Mouse (Mus musculus): ENCODE results near the gene Acad10.

Gene Acad10

DNA sequence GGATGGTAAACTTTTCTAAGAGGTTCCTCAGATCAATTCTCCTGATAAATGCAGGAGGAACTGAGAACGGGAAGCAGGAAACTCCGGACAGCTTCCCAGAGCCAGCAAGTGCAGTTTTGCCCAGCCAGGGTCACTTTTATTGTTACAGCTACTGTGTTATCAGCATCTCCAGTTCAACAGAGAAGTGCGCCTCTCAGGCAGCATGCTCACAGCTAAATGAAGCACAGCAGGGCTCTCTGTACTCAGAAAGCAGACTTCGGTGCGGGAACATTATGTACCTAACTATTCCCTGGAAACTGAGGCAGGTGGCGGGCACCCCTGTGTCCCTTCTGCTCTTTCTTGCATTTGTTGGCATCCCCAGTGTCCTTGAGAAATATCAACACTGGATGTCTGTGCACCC is 64.1 kb downstream of the Acad10 start:
- no peak for DNase-seq (ENCODE audit: low read depth)

DNA sequence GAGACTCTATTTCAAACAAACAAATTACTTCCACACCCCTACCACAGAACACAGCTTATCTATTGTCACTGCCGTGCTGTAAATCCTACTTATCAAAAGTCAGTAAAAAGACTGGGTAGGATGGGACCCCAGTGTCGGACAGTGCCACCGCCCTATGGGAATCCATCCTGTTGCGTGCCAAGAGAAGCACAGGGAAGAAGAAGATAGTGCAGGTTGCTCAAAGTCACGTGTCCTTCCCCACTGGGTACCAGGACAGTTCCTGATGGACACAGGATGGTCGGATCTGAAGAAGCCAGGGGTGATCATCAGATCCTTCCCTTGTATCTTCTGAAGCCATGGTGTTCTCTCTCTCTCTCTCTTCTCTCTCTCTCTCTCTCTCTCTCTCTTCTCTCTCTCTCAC is 64.6 kb downstream of the Acad10 start:
- no peak for DNase-seq (ENCODE audit: low read depth)

DNA sequence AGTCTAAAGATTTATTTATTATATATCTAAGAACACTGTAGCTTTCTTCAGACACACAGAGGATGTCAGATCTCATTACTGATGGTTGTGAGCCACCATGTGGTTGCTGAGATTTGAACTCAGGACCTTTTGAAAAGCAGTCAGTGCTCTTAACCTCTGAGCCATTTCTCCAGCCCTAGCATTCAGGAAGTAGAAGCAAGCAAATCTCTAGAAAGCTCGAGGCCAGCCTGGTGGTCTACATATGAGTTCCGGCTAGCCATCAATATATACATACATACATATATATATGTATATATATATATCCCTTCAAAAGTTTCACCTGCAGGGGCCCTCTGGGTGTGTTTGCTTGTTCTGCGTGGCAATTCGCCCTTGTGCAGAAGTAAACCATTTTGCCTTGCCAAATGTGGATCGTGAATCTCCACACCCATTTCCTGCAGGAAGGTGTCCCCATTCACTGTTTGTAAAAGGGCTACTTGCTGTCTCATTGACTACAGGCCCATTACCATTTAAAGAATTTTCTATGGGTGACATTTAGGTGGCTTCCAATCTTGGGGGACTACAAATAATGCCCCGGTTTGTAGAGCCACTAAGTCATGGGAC is 65.5 kb downstream of the Acad10 start:
- DNase-seq (ENCODE audit: low read depth): peak; percentile 23

DNA sequence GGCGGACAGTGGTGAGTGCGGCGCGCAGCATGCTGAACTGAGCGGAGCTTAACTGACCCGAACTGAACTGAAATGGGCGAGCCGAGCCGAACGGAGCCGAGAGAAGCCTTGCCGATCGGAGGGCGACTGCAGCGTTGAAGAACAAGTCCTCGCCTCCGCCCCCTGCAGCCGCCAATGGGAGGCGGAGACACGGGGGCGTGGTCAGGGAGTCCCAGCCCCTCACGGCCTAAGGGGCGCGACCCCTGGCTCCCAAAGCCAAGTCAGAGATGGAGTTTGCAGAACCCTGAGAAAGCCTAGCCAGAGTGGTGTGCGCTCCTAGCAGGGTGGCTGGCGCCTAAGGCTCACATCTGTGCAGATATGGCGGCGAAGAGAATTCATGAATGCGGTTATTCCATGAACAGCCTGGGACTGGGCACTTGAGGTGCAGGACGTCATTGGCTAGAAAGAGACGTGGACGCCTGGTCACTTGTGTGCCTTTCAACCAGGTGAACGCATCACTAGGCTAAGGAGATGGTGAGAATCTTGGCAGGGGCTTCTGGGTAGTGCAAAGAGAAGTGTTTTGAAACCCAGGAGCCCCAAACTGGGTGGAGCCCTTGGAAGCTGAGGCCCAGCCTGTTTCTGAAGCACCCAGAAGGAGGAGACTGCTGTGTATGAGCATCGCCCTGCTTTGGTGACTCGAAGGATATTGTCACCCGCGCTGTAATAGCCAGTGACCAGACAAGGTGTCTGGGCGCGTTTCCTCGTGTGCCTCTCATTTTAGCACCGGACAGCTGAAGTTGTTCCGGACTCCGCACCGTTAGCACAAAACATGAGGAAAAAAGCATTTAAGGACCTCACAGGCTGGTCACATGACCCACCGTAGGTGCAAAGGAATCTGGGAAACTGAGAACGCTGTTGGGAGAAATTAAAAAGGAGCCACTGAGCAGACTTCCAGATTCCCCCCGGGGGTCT is 66.6 kb downstream of the Acad10 start, which contains the start of gene Aldh2:
Gene Aldh2, minus strand, starts transcription at position 374 of the 951 bp plus-strand sequence.
- DNase-seq (ENCODE audit: low read depth): peak; percentile 93

DNA sequence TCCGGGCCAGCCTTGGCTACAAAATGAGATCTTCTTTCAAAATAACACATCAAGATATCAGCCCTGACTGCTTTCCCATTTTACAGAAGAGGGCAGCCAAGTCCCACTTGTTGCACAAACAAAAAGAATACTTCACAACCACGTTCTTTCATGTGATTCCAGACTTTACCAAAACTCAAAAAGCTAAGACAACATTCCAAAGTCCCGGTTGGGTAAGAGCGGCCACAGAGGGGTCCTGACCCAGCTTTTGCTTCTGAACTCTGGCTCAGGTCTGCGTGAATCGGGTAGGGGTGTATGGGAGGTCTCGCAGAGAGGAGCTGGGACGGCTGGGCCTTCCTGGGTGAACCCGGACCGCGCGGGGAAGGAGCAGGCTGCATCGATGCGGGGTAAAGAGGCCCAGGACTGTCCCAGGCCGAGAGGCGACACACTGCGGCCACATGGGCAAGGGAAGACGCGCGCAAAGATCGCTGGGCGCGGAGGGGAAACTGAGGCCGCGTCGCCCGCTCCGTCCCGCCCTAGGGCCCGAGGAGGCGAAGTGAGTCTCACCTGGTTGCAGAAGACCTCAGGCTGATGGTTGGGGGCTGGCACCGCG is 67.4 kb downstream of the Acad10 start:
- no peak for DNase-seq (ENCODE audit: low read depth)

DNA sequence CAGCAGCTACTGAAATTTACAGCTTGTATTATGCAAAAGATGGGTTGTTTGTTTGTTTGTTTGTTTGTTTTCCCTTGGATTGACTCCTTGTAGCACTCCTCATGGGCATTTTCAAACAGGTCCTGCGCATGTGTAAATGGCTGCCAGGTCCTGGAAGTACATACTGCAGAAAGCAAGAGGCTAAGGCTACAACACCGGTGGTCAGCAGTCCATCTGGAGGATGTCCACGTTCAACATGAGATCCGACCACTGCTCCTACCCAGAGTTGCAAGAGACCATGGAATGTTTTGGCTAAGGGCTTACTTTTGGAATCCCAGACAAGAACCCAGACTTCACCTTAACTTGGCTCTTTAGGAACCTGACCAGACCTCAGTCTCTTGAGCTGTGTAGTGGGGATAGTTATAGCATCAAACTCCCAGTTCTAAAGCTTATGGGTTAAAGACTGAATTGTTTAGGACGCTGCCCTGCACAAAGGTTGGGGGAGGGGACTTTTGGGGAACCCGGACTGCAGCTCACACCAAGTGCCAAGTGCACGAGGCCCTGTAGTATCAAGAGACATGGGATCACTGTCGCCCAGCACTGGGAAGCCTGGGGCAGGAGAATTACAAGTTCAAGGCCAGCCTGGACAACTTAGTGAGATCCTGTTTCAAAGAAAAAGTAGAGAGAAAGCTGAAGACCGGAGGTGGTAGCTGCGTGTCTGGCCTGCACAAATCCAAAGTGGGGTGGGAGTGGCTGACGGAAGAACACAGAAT is 68.1 kb downstream of the Acad10 start:
- DNase-seq (ENCODE audit: low read depth): peak; percentile 44

DNA sequence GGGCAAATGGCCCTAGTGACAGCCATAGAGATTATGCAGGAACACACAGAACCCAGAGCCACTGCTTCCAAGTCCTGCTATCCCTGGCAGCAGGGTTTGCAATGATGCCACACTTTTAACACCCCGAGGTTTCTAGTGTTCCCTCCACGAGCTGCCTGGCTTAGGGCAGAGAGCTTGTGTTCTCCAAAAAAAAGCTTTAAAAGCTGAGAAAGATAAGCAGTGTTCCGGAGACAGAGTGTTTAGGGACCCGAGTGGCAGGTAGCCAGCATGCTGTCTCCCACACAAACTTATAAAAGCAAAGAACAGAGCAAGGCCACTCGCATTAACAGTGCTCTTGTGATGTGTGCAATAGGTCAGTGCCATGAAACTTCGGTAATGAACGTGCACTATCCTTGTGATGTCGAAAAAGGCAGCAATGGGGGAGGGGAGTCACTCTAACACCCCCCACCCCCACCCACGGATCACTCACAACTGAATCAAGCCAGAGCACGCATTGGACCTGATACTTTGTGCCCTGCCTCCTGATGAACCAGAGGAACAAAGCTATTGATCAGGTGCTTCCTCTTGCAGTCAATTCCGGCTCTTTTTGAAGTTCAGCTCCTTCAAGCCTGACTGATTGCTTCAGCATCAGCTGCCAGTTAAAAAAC is 68.8 kb downstream of the Acad10 start:
- no peak for DNase-seq (ENCODE audit: low read depth)

DNA sequence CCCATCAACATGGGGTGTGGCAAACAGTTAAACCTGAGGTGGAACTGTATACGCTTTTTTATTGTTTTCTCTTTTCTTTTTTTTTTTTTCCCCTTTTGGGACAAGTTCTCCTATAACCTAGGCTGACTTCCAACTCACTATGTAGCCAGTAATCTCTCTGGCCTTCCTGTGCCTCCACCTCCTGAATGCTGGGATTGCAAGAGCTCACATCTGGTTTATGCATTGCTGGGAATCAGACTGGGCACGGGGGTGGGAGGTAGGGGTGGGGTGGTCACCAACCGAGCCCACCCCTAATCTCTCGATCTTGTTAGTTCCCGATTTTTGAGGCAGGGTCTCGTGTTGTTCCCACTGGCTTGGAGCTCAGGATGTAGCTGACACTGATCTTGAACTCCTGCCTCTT is 70.4 kb downstream of the Acad10 start:
- DNase-seq (ENCODE audit: low read depth): no peak

DNA sequence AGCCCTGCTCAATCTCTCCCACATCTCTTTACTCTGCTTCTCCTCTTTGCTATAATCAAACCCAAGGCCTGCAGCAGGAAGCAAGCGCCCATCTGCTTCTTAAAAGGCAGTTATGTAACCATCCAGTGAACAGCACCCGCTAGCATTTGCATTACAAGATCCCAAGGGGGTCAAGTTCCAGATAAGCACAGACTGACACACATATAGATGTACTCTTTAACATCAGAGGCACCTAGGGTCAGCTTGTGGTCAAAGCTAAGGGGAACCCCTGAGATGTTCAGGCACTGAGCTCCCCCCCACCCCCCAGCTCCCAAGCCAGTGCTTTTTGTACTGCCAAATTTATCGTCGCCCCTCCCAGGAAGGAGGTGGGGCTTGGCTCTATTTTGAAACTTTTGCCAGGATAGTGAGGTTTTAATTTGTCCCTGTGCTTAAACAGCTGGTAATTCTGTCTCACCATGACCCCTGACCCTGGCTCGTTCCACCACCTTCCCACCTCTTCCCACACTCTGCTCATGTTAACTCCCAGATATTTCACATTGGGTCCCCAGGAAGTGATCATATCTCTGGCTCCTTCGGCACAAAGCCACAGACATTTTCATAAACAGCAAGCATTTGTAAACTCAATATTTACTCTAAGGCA is 73.8 kb downstream of the Acad10 start:
- DNase-seq (ENCODE audit: low read depth): peak; percentile 84

DNA sequence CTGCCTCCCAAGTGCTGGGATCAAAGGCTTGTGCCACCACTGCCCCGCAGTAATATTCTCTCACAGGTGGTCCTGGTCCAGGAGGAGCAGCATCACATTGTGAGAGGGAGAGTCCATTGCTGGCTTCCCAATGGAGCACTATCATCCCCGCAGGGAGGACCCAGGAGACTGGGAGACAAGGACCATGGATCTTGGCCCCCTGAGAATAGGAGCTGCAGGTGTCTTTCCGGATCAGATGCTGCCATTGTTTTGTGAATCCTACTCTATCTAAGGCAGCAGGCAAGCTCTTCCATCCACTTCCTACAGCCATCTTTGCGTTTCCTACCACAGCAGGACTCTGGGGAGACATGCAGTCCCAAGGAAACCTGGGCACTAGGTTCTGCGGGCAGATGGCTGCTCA is 74.6 kb downstream of the Acad10 start:
- no peak for DNase-seq (ENCODE audit: low read depth)

DNA sequence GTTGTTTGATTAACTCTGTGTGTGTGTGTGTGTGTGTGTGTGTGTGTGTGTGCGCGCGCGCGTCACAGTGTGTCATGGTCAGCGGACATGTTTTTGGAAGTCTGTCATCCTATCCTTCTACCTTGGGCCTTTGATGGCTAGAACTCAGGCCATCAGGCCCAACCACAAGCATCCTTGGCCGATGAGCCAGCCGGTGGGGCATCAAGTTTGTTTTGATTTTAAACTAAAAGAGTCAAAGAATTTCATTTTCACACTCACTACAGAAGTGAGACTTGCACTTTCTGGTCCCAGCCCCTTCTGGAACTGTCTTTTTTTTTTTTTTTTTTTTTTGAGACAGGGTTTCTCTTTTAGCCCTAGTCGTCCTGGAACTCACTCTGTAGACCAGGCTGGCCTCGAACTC is 75.3 kb downstream of the Acad10 start:
- DNase-seq (ENCODE audit: low read depth): peak; percentile 33

DNA sequence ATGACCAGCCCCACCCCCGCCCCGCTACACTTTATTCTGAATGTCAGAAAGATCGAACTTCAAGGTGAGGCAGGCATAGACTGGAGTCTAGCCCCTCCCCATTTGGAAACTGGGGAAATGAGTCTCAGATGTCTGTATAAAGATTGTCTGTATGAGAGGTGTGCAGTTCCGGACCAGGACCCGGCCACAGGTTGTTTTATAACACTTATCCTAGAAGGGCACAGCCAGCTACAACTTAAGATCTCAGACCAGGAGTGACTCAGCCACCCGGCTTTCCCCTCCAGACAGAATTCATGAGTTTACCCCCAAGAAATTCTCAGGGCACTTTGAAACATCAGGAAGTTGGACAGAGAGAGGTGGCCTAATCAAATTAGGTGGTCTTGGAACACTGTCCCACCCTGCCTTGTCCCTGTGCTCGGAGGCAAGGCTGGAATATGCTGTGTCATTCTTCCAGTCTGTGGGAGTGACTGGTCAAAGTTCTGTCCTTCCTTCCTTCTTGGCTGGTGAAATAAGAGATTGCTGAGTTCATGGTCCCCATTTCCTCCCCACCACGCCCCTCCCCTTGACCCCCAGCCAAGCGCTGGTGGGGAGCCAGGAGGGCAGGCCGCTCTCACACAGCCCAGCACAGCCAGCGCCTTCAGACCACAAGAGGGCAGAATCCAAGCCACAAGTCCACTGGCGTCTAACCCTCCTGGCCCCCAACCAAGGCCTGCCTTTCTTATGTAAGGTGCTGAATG is 76.4 kb downstream of the Acad10 start:
- DNase-seq (ENCODE audit: low read depth): peak; percentile 99

DNA sequence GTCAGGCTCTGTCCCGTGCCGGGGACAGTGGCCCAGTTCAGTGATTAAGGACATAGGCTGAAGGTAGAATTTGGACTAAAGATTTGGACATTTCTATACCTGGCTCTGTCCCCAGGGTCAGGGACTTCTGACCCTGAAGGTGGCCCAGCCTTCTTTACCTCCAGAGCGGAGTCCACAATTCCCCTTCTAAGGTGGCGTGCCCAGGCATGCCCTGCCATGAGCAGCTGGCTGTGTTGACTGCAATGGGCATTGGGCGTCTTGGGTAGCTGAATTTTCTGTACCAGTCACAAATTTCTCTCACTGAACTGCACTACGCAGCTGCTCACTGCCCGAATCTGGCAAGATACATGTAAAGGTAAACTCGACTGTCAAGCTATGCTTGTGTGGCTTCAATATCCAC is 78.4 kb downstream of the Acad10 start:
- DNase-seq (ENCODE audit: low read depth): no peak

DNA sequence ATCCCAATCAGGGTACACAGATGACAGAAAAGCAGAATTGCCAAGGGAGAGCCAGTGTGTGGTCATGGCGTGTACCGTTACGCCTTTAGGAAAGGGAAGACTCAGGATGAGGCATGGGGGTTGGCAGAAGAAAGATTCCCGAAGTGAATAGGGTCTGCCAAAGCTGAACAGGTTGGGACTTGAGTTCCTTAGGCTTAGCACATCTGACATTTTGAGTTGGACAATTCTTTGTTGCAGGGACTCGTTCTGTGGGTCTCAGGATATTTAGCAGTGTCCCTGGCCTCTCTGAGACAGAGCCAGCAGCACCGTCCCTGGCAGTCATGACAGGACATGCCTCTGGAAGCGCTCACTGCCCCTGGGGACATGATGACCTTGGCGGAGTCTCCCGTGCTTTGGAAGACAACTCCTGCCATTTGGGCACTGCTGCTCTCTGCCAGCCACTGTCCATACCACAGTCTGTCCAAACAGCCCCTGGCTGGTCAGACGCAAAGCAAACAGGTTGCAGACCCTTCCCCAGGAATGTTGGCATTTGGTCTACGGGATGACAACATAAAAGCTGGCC is 83.3 kb downstream of the Acad10 start:
- no peak for DNase-seq (ENCODE audit: low read depth)

DNA sequence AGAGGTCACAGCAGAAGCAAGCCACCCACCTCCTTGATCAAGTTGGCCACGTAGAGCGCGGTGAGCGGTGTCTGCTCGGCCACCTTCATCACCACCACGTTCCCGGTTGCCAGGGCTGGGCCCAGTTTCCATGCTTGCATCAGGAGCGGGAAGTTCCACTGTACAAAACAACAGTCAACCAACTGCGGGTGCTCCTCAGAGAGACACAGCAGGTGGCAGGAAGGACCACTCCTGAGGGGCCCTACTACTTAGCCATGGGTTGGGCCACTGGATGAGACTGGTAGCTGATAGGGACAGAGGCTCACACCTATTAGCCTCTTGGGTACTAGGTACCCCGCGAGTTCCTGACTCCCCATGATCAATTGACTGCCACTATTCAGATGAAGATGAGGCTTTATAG is 84.4 kb downstream of the Acad10 start:
- DNase-seq (ENCODE audit: low read depth): no peak

DNA sequence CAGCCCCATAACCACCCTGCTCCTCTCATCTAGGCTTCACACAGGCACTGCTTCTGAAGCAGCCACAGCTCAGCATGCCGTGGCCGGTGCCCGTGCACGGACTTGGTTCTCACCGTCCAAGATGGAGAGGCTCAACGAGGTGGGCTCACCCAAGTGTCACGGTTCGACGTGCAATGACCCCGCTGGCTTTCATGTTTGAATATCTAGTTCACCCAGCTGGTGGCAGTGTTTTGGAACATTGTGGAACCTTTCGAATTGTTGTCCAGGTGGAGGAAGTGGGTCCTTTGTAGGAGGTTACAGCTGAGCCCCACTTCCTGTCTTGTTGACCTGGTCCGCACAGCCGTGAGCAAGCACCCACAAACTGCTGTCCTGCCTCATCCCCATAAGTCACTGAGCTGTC is 86.2 kb downstream of the Acad10 start:
- no peak for DNase-seq (ENCODE audit: low read depth)

Data from 416B (cell line).